Mouse (Mus musculus): Measurements from ENCODE around the gene Gipc1.

Gipc1 gene

GRCm38 (mm10) chr8:83648031-83648430, 4.4 kb upstream of the Gipc1 start:
- DNase-seq (ENCODE audit: low read depth, low spot score), result no peak

DNA sequence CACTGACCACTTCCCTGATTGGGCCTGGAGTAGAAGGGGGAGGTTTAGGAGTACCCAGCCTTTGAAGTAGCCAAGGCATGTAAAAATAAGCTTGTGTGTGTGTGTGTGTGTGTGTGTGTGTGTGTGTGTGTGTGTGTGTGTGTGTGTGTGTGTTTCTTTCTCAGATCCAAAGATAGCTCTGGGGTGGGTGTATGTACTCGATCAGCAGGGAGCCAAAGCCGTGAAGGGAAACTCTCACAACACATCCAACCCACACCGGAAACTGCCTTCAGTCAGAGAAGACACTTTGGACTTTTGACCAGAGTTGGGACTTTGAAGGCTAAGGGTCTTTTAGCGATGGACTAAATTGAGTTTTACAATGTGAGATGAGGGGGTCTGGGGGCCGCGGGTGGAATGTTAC, 2.8 kb upstream of the Gipc1 start:
- DNase-seq (ENCODE audit: low read depth, low spot score), result no peak

GRCm38 (mm10) chr8:83652744-83653661, 526 bp downstream of the Gipc1 start:
- DNase-seq (ENCODE audit: low read depth, low spot score), result no peak

DNA sequence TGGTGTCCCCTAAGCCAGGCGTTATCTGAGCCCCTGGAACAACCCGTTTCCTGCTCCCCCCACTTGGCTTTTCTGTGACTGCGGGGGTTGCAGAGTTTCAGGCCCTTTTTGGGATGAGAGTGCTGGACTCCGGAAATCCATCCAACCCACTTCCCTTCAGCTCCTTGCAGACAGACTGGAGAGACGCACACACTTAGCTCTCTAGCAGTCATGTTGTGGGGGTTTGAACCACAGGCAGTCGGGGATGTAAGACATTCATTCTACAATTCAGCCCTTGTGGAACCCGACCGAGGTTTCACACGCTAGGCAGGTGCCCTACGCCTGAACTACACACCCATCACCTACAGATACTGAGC, 1.2 kb downstream of the Gipc1 start:
- no peak for DNase-seq (ENCODE audit: low read depth, low spot score)

DNA sequence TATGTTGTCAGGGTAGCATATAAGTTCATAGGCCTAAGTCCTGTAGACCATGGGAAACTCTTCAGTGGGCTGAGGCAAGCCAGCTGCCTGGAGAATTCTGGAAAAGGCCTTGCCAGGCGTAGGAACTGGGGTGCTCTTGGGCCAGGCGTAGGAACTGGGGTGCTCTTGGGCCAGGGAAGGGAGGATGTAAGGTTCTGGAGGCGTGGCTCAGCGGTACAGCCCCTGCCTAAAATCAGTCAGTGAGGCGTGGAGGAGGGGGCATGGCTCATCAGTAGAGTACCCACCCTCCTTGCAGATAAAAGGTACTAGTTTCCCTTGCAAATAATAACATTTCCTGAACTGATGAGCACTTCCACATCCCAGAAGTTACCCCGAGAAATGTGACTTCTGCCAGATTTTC, 2.2 kb downstream of the Gipc1 start:
- DNase-seq (ENCODE audit: low read depth, low spot score), result no peak

- no peak for DNase-seq (ENCODE audit: low read depth, low spot score)
Observed at GRCm38 (mm10) chr8:83656043-83656442, 3.6 kb downstream of the Gipc1 start.

GRCm38 (mm10) chr8:83656484-83657246, 4.2 kb downstream of the Gipc1 start:
- DNase-seq (ENCODE audit: low read depth, low spot score), result no peak

- DNase-seq (ENCODE audit: low read depth, low spot score), result no peak
Observed at GRCm38 (mm10) chr8:83660545-83660944, 8.1 kb downstream of the Gipc1 start.

GRCm38 (mm10) chr8:83660995-83661680, 8.7 kb downstream of the Gipc1 start:
- no peak for DNase-seq (ENCODE audit: low read depth, low spot score)

- no peak for DNase-seq (ENCODE audit: low read depth, low spot score)
Observed at GRCm38 (mm10) chr8:83662421-83662826, 9.9 kb downstream of the Gipc1 start.

DNA sequence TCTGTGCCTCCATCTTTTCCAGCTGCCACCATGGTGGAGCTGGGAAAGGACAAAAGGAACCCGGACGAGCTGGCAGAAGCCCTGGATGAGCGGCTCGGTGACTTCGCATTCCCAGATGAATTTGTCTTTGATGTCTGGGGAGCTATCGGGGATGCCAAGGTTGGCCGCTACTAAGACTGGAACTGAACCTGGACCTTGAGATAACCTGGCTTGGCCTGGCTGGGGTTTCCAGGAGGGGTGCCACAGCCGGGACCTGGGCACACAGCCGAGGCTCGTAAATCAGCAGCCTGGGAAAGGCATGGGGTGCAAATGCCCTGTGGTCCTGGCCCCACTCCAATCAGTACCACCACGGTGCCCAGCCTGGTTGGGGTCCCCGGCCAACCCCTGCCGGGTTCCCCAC, 11.6 kb downstream of the Gipc1 start:
- DNase-seq (ENCODE audit: low read depth, low spot score), result no peak

GRCm38 (mm10) chr8:83664931-83665625, 12.6 kb downstream of the Gipc1 start:
- DNase-seq (ENCODE audit: low read depth, low spot score), result no peak

GRCm38 (mm10) chr8:83665969-83666865, 13.7 kb downstream of the Gipc1 start, which contains the start of gene Ptger1:
Ptger1 (plus strand) TSS chr8:83666678.
- DNase-seq (ENCODE audit: low read depth, low spot score), result no peak

DNA sequence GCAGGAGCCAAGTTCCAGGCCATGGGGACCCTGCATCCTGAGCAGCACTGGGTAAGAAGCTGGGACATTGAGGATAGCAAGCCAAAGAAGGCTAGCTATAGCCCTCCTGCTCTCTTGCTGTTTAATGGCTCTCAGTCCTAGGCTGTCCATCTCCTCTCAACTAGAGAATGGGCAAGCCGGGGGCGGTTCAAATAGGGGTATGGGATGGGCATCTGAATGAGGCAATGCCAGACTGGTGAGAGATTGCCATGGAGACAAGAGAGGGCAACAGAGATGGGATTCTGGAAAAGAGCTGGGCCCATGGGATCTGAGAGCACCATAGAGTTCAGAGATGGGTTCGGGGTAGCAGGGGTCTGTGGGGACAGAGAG, 14.4 kb downstream of the Gipc1 start:
- DNase-seq (ENCODE audit: low read depth, low spot score), result no peak

GRCm38 (mm10) chr8:83667526-83667925, 15.0 kb downstream of the Gipc1 start:
- no peak for DNase-seq (ENCODE audit: low read depth, low spot score)

- DNase-seq (ENCODE audit: low read depth, low spot score), result no peak
Observed at GRCm38 (mm10) chr8:83668010-83668916, 15.8 kb downstream of the Gipc1 start.

- DNase-seq (ENCODE audit: low read depth, low spot score), result no peak
Observed at GRCm38 (mm10) chr8:83669013-83669412, 16.5 kb downstream of the Gipc1 start.

DNA sequence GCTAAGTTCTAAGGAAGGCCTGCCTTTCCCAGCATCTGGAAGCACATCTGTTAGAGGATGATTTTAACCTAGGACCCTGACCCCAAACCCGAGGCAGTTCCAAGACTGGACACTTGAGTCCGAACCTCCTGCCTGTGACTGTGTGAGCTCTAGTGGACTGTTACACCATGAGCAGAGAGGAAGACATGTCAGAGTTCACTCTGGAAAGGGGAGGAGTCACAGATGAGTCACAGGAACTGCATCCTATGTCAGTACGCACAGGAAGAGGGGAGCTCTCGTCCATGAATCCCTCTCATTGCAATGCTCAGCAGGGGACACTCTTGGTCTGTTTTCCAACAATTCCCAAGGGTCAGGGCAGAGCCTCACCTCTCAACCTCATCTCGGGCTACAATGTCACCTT, 20.5 kb downstream of the Gipc1 start:
- no peak for DNase-seq (ENCODE audit: low read depth, low spot score)

DNA sequence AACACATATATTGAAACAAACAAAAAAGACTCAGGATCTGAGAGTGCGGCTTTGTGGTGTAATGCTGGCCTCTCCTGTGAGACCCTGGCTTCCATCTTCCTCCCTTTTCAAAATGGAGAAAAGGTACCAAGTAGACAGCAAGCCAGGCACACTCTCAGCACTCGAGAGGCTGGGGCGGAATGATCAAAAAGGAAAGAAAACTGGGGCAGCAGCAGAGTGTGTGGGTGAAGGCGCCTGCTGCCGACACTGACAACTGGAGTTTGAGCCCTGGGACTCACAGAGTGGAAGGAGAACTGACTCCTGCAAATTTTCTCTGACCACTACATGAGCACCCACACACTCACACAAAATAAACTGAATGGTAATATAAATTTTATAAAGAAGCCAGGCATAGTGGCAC, 22.0 kb downstream of the Gipc1 start:
- no peak for DNase-seq (ENCODE audit: low read depth, low spot score)

- no peak for DNase-seq (ENCODE audit: low read depth, low spot score)
Observed at GRCm38 (mm10) chr8:83679866-83680265, 27.4 kb downstream of the Gipc1 start.
